Mouse (Mus musculus) thymus, postnatal 10 days (tissue): Measurements from ENCODE around the gene Trpm3.
A peak's percentile ranks its signal among the peaks of the same experiment; 100 is the strongest.
"Not testable (repeated sequence)": the region's sequence is repeated elsewhere in the genome, so short reads cannot be mapped to it uniquely, and the experiment has no call there.

ENCODE experiments used
- DNase-seq, 2 experiments: peaks; one replicate each; pipeline ENCODE4 v3.0.0; 2021; ENCODE audit warnings: low spot score in 2 of 2

Trpm3 gene

GRCm38 (mm10) chr19:22847696-22848095 is 708.9 kb downstream of the Trpm3 start:
- no peak for DNase-seq

GRCm38 (mm10) chr19:22848251-22848650 is 709.4 kb downstream of the Trpm3 start:
- no peak for DNase-seq

- DNase-seq, result no peak
These were observed 710.1 kb downstream of the Trpm3 start for GRCm38 (mm10) chr19:22848783-22849576.

GRCm38 (mm10) chr19:22851423-22851822 is 712.6 kb downstream of the Trpm3 start:
- not testable (repeated sequence) for DNase-seq

GRCm38 (mm10) chr19:22859644-22860043 is 720.8 kb downstream of the Trpm3 start:
- no peak for DNase-seq

GRCm38 (mm10) chr19:22867456-22867855 is 728.6 kb downstream of the Trpm3 start:
- no peak for DNase-seq

- no peak for DNase-seq
These were observed 731.0 kb downstream of the Trpm3 start for GRCm38 (mm10) chr19:22869853-22870252.

GRCm38 (mm10) chr19:22872456-22872855 is 733.6 kb downstream of the Trpm3 start:
- DNase-seq, result no peak

- DNase-seq, result no peak
These were observed 741.4 kb downstream of the Trpm3 start for GRCm38 (mm10) chr19:22880199-22880598.

- no peak for DNase-seq
These were observed 743.8 kb downstream of the Trpm3 start for GRCm38 (mm10) chr19:22882670-22883111.

GRCm38 (mm10) chr19:22883154-22883553 is 744.3 kb downstream of the Trpm3 start:
- DNase-seq, result no peak

GRCm38 (mm10) chr19:22883744-22884317 is 745.0 kb downstream of the Trpm3 start:
- no peak for DNase-seq

- no peak for DNase-seq
These were observed 745.5 kb downstream of the Trpm3 start for GRCm38 (mm10) chr19:22884357-22884756.

- DNase-seq, result no peak
These were observed 746.2 kb downstream of the Trpm3 start for GRCm38 (mm10) chr19:22885051-22885450.

- no peak for DNase-seq
These were observed 763.0 kb downstream of the Trpm3 start for GRCm38 (mm10) chr19:22901892-22902291.

- DNase-seq, result no peak
These were observed 763.5 kb downstream of the Trpm3 start for GRCm38 (mm10) chr19:22902386-22902785.

- DNase-seq, result no peak
These were observed 766.2 kb downstream of the Trpm3 start for GRCm38 (mm10) chr19:22905066-22905482.

GRCm38 (mm10) chr19:22910686-22911085 is 771.8 kb downstream of the Trpm3 start:
- no peak for DNase-seq

GRCm38 (mm10) chr19:22912971-22913370 is 774.1 kb downstream of the Trpm3 start:
- DNase-seq, result no peak

- DNase-seq, result peak; percentile 4 to 51
These were observed 777.2 kb downstream of the Trpm3 start for GRCm38 (mm10) chr19:22915868-22916642.

GRCm38 (mm10) chr19:22916643-22917344 is 777.9 kb downstream of the Trpm3 start:
- DNase-seq, result no peak

GRCm38 (mm10) chr19:22917345-22917735 is 778.5 kb downstream of the Trpm3 start:
- DNase-seq, result no peak
